Mouse (Mus musculus) C2C12 (cell line): ENCODE data around the gene Tmem206.

Experiments
- CEBPB ChIP-seq: IDR thresholded peaks from one replicate; pipeline ENCODE4 v1.6.1; 2011; ENCODE audit warnings: low read depth, mild to moderate bottlenecking, control low read depth, moderate library complexity
- CTCF ChIP-seq: IDR thresholded peaks from one replicate; pipeline ENCODE4 v1.5.1; 2011; ENCODE audit not compliant: control insufficient read depth, insufficient read depth, insufficient read length
- FOSL1 ChIP-seq: IDR thresholded peaks from one replicate; pipeline ENCODE4 v1.8.0; 2011; ENCODE audit warnings: mild to moderate bottlenecking, low read length; ENCODE audit not compliant: poor library complexity, insufficient read depth, severe bottlenecking
- MAX ChIP-seq: IDR thresholded peaks from one replicate; pipeline ENCODE4 v1.6.1; 2011; ENCODE audit warnings: mild to moderate bottlenecking, control low read depth
- MYOD1 ChIP-seq: IDR thresholded peaks from one replicate; pipeline ENCODE4 v1.6.1; 2011; ENCODE audit warnings: low read depth; ENCODE audit not compliant: control insufficient read depth, insufficient read length
- MYOG ChIP-seq: IDR thresholded peaks from one replicate; pipeline ENCODE4 v1.6.1; 2011; ENCODE audit not compliant: control insufficient read depth, insufficient read length; ENCODE audit errors: extremely low read depth
- USF1 ChIP-seq: IDR thresholded peaks from one replicate; pipeline ENCODE4 v1.6.1; 2011; ENCODE audit warnings: low read depth, mild to moderate bottlenecking, control low read depth, moderate library complexity

- no peak for TF ChIP-seq MYOD1
- TF ChIP-seq USF1, result no peak
- no peak for TF ChIP-seq CTCF
- no peak for TF ChIP-seq MAX
- TF ChIP-seq MYOG, result no peak
- TF ChIP-seq CEBPB, result no peak
- no peak for TF ChIP-seq FOSL1
Measured at GRCm38 (mm10) chr1:191307766-191308455, 17.8 kb upstream of the Tmem206 start.
